Mouse (Mus musculus) layer of hippocampus, postnatal 14 days (tissue): ENCODE measurements around the gene Ddc. TPM values are rescaled to one million over a fixed set of nuclear protein-coding genes. Genes with fewer than 3 reads are reported as not detected.

Experiments
- total RNA-seq, 2 experiments: library from RNA; stranded (reverse); gene quantifications; 2 replicates each; pipeline ENCODE4 v1.2.3; 2021

Ddc gene
- total RNA-seq, 2 experiments from 2014 or later = 11.9 to 15.0 TPM

Other genes starting within 250 kb of the Ddc start
- gene Ikzf1, start 213.1 kb downstream of the Ddc start, total RNA-seq = 1 to 10 TPM; 3.2 to 3.9 TPM
- 1 to 10 TPM; 1.0 to 2.1 TPM for gene Fignl1, start 89.2 kb downstream of the Ddc start, total RNA-seq
- gene Grb10, start 140.5 kb upstream of the Ddc start, total RNA-seq = 10 to 100 TPM; 29.3 to 32.3 TPM